Mouse (Mus musculus): ENCODE data around the gene Npm1.

Npm1 gene

DNA sequence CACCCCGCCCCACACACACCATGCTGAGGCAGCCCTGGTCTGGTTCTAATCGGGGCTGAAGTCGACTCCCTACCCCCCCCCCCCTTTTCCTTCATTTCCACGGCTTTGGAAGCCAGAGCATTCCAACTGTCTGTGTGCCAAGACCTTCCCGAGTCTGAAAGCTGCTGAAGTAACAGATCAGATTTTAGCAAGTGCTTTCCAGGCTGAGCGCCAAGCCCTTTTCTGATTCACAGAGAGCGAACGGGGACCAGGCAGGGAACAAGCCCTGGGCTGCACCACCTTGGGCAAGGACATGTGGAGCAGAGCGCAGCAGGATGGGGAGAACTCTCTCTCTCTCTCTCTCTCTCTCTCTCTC, 16.9 kb downstream of the Npm1 start:
- peak; percentile 82 for DNase-seq (ENCODE audit: low read depth, low spot score)

DNA sequence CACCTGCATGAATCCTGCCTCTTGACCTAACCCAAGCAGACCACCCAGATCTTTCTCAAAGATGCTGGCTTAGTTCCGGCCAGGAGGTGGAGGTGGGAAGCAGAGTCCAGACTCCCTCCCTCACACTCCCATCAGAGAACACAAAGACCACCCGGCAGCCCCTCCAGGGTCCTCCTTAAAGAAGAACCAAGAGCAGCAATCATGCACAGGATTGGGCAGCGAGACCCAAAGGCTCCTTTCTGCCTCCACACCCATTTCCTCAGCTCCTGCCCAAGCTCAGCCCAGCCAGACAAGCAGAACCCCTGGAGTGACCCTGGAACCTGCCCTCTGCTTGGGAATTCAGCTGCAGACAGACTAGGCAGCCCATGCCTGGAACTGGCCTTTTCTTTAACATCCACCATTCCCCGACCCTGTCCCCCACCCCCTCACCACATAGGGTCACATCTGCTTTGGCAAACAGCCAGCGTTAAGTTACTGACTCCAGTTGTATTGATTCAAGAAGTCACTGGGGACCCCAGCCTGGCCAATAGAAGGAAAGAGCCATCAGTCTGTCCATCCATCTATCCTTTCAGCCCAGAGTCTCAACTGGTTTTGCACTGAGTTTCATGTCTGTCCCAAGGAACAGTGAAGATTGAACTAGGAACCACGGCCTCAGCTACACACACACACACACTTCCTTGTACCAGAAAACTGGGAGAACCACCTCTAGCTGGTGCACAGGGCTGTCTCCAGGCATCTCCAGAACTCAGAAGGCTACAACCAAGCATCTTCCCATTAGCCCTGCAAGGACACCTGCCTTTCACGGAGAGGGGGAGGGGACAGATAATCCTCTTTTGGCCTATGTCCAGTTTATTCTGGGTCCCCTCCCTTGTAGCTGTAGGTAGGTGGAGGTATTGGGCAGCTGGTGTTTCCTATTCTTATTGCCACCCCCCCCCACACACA, 17.5 kb downstream of the Npm1 start:
- DNase-seq (ENCODE audit: low read depth, low spot score), result no peak

- DNase-seq (ENCODE audit: low read depth, low spot score), result no peak
Measured at GRCm38 (mm10) chr11:33143906-33144305, 19.1 kb downstream of the Npm1 start.

- DNase-seq (ENCODE audit: low read depth, low spot score), result no peak
Measured at GRCm38 (mm10) chr11:33142801-33143200, 20.2 kb downstream of the Npm1 start.

GRCm38 (mm10) chr11:33140111-33140460, 22.9 kb downstream of the Npm1 start:
- no peak for DNase-seq (ENCODE audit: low read depth, low spot score)

DNA sequence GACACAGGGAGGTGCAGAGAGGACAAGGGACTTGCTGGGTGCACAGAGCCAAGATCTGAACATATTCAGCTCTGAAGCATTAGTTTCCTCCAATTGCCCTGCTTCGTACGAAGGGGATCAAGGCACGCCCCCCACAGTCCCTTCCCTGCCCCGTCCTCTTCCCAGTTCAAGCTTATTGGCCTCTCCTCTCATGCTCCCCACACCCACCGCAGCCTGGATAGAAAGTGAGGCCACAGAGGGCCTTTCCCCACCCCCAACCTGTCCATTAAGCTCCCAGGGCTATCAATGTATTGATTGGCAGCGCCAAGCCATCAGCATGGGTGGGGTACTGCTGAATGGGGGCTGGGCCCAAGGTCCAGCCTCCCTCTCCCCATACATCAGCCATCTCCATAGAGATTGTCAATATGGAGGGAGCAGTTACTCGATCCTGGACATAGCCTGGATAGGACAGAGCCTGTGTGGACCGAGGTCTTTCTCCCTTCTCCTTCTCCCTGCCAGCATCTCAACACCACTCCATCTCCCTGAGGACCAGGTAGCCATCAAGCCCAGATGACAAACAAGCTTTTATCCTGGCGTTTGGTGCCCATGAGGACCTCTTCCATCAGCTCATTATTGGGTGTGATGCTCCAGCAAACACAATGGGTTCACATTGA, 23.4 kb downstream of the Npm1 start:
- DNase-seq (ENCODE audit: low read depth, low spot score), result no peak

- no peak for DNase-seq (ENCODE audit: low read depth, low spot score)
Measured at GRCm38 (mm10) chr11:33138686-33139085, 24.3 kb downstream of the Npm1 start.

GRCm38 (mm10) chr11:33134391-33134986, 28.5 kb downstream of the Npm1 start:
- DNase-seq (ENCODE audit: low read depth, low spot score), result no peak

DNA sequence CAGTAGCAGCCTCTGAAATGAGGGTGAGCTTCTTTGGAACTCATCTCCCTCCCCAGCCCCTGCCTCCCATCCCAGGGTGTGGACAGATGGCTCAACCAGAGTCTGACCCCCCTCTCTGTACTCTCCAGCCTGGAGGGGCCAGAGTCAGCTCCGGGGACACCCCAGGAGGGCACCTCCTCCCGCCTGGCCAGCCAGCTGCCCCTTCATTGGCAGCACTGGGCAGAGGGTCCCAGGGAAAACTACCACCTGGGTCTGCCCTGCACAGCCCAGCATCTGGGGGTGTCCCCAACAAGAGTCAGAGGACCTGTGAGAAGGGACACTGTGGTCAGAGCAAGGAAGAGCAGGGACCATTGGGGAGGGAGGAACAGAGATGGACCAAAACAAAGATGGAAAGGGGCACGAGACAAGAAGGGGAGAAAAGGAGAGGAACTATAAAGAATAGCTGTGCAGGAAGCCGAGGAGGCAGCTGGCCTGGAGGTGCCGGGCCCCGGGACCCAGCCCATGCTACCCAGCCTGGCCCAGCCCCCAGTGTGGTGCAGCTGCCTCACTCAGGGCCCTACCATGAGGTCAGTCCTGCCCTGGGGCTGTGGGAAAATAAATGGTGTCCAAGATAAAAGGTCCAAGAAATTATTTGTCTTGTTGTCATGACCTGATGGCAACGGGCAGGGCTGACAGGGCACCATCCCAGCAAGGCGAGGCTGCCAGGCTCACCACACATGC, 30.2 kb downstream of the Npm1 start:
- DNase-seq (ENCODE audit: low read depth, low spot score), result no peak

- DNase-seq (ENCODE audit: low read depth, low spot score), result no peak
Measured at GRCm38 (mm10) chr11:33127058-33127457, 35.9 kb downstream of the Npm1 start.

DNA sequence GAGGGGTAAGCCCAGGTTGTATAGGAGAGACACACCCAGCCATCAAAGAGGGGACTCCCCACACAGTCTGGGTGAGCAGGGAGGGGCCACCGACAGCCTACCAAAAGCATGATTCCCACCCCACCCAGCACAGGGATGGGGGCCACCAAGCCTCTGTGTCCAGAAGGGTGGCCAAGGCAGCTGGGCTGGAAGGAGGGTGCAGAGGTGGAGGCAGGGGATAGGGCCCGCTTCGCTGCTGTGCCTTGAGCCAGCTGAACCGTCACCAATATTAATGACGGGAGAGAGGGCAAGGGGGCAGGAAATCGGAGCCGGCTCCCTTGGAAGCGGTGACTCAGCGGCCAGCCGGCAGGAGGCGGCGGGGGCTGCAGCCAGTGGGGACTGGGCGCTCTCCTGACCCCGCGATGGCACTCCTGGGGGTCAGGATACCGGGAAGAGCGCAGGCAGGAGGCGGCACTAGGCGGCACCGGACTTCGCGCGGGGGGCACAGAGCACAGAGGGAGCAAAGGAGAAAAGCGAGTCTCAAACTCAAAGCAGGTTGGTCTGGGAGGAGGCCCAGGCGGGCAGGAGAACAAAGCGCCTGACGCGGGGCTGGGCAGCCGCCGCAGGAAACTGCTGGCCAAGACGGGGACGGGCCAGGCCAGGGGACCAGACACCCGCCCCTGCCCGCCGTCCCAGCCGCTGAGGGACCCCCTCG, 40.3 kb downstream of the Npm1 start:
- DNase-seq (ENCODE audit: low read depth, low spot score), result no peak

DNA sequence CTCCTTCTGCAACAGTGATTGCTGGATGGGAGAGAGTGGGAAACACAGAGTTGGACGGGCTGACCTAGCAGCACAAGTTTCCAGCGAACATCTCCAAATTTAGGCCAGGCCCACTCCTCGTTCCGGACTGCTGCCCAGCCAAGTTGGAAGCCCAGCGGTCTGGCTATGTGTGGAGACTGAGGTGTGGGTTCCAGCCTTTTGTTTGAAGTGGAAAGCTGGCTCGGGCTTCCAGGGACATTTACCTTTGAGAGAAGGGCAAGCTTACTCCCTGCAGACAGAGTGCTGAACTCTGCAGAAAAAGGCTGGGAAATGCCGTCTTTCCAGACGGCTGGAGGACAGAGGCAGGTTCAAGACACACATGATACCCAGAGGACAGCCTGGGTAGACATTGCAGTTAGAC, 43.5 kb downstream of the Npm1 start:
- DNase-seq (ENCODE audit: low read depth, low spot score), result no peak

- DNase-seq (ENCODE audit: low read depth, low spot score), result no peak
Measured at GRCm38 (mm10) chr11:33119116-33119515, 43.9 kb downstream of the Npm1 start.

GRCm38 (mm10) chr11:33118480-33118879, 44.5 kb downstream of the Npm1 start:
- no peak for DNase-seq (ENCODE audit: low read depth, low spot score)

- no peak for DNase-seq (ENCODE audit: low read depth, low spot score)
Measured at GRCm38 (mm10) chr11:33115796-33116195, 47.2 kb downstream of the Npm1 start.

GRCm38 (mm10) chr11:33112407-33112806, 50.6 kb downstream of the Npm1 start:
- no peak for DNase-seq (ENCODE audit: low read depth, low spot score)

DNA sequence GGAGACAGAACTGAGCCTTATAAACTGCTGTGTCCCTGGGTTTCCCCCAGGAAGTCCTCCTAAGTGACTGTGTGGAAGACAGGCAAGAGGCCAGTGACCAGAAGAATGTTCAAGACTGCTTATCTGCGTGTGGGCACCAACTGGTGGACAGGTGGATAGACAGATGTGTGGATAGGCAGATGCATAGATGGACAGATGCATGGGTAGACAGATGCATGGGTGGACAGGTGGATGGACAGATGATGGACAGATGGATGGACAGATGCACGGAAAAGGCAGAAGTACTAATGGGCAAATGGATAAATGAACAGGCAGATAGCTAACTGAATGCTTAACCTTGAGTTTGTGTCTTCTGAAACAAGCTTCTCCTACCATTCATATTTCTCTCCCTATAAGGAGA, 52.9 kb downstream of the Npm1 start:
- DNase-seq (ENCODE audit: low read depth, low spot score), result no peak

GRCm38 (mm10) chr11:33107540-33107939, 55.5 kb downstream of the Npm1 start:
- no peak for DNase-seq (ENCODE audit: low read depth, low spot score)

DNA sequence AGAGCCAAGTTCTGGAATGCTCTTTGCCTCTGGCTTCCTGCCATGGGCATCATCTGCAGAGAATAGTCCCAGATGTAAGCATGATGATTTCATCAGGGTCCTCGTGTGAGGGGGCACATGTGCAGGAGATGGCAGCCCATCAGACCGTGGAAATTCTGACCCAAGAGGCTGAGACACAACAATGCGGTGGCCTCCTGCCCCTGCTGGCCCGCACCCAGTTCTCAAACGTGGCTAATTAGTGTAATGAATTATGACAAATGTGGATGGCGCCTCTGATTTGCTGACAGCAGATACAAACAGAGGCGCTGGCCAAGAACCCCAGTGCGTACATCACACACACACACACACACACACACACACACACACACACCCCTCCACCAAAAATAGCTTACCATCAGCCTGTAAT, 58.1 kb downstream of the Npm1 start:
- no peak for DNase-seq (ENCODE audit: low read depth, low spot score)

- no peak for DNase-seq (ENCODE audit: low read depth, low spot score)
Measured at GRCm38 (mm10) chr11:33103291-33103943, 59.6 kb downstream of the Npm1 start.

Measured in brain, embryonic 18.5 days (tissue).